Comparison of ENCODE assay signal across 10 mouse cellular contexts in the genomic region with DNA sequence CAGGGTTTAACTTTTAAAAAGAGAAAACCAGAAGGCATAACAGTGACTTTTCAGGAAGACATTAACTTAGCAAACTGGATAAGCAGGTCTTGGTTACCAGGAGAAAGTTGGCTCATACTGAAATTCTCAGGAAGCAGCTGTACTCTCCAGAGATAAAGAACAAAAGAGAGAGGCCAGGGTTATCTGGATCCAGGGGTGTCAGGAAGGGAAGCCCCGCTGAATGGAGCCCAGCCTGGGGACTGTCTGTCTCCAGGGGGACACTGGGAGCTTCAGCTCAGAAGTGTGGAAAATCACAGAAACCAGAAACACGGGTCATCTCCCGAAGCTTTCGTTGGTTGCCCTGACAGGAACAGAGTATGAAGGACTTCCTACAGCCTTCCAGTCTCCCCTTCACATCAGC. TPM values are rescaled to one million over a fixed set of nuclear protein-coding genes. Genes with fewer than 3 reads are reported as not detected.
DNase-seq lines count a peak whose midpoint lies in the region; ATAC-seq lines count a peak whose summit lies in the region.
"Had no signal": no experiment of that assay in that cellular context is flagged by ENCODE, and none has a peak within 500 bp of the region (broad histone marks: within the 10 kb centered on the region; RNA-seq: fewer than 3 reads in every experiment).

No protein-coding gene starts in this region.

- WGBS in liver, embryonic 15.5 days (ENCODE audit: insufficient replicate concordance), result 27% methylated on average over 4 of the region's 4 CpGs
- WGBS in limb, embryonic 15.5 days, result 54% methylated on average over 4 of the region's 4 CpGs
- WGBS in forebrain, embryonic 15.5 days, result 68% methylated on average over 4 of the region's 4 CpGs
- 71% methylated on average over 4 of the region's 4 CpGs for whole genome bisulfite sequencing in hindbrain, embryonic 14.5 days

- peaks cover 4% of the 10 kb centered on the region; the same call in 1 of the 2 replicates for H3K4me1 ChIP-seq in liver, embryonic 15.5 days (replicated peaks)
- H3K4me1 ChIP-seq in limb, embryonic 15.5 days, result peaks cover 13% of the 10 kb centered on the region
- peaks cover 3% of the 10 kb centered on the region; the same call in 1 of the 2 replicates for H3K4me1 ChIP-seq in forebrain, embryonic 15.5 days
- H3K4me1 ChIP-seq in hindbrain, embryonic 14.5 days (replicated peaks; ENCODE audit: control insufficient read depth, insufficient read depth, low read length), result no peaks in the 10 kb centered on the region

- H3K36me3 ChIP-seq in liver, embryonic 15.5 days (replicated peaks), result no peaks in the 10 kb centered on the region
- no peaks in the 10 kb centered on the region for H3K36me3 ChIP-seq in limb, embryonic 15.5 days
- H3K36me3 ChIP-seq in forebrain, embryonic 15.5 days, result no peaks in the 10 kb centered on the region
- no peaks in the 10 kb centered on the region for H3K36me3 ChIP-seq in hindbrain, embryonic 14.5 days (replicated peaks; ENCODE audit: control insufficient read depth, insufficient read depth)

- no peaks in the 10 kb centered on the region for H3K9me3 ChIP-seq in liver, embryonic 15.5 days (replicated peaks)
- H3K9me3 ChIP-seq in limb, embryonic 15.5 days, result no peaks in the 10 kb centered on the region
- H3K9me3 ChIP-seq in forebrain, embryonic 15.5 days, result no peaks in the 10 kb centered on the region
- H3K9me3 ChIP-seq in hindbrain, embryonic 14.5 days (ENCODE audit: control insufficient read depth, low read length), result no peaks in the 10 kb centered on the region

- no peak overlapping the region for H3K4me3 ChIP-seq in liver, embryonic 15.5 days (replicated peaks)
- H3K4me3 ChIP-seq in limb, embryonic 15.5 days, result no peak overlapping the region
- H3K4me3 ChIP-seq in forebrain, embryonic 15.5 days, result no peak overlapping the region
- no peak overlapping the region for H3K4me3 ChIP-seq in hindbrain, embryonic 14.5 days (replicated peaks; ENCODE audit: low read length)

- intact Hi-C loops in heart, postnatal 25 days (cut with DNase I), result loop anchor here (5.0 kb wide), 1 partner anchor 67 kb away; no protein-coding TSS in a partner anchor

- H3K27ac ChIP-seq in liver, embryonic 15.5 days (replicated peaks), result no peak overlapping the region
- peak overlapping the region; percentile 50 for H3K27ac ChIP-seq in limb, embryonic 15.5 days
- H3K27ac ChIP-seq in forebrain, embryonic 15.5 days (replicated peaks), result no peak overlapping the region
- H3K27ac ChIP-seq in hindbrain, embryonic 14.5 days, result no peak overlapping the region

- DNase-seq in liver, result no peak
- DNase-seq in heart, adult 8-10 months (ENCODE audit: low spot score), result peak; percentile 63
- peak; percentile 22 for DNase-seq in heart, postnatal 25 days (ENCODE audit: low spot score)
- DNase-seq in hindbrain, embryonic 14.5 days (ENCODE audit: low spot score), result no peak
- DNase-seq in cerebellum, postnatal 10 days, result no peak
- DNase-seq: cerebellum, adult 9-11 months; left cerebral cortex, postnatal 4 days had no signal

- H3K4me2 ChIP-seq in liver, embryonic 15.5 days, result no peak overlapping the region
- H3K4me2 ChIP-seq in limb, embryonic 15.5 days, result no peak overlapping the region
- no peak overlapping the region for H3K4me2 ChIP-seq in forebrain, embryonic 15.5 days (replicated peaks)
- no peak overlapping the region for H3K4me2 ChIP-seq in hindbrain, embryonic 14.5 days (replicated peaks)

- ATAC-seq in liver, embryonic 15.5 days (ENCODE audit: insufficient read depth), result peak; percentile 44
- ATAC-seq in limb, embryonic 15.5 days (ENCODE audit: insufficient number of reproducible peaks, low FRiP score, low TSS enrichment, low read depth), result no peak
- ATAC-seq in forebrain, embryonic 15.5 days (replicated peaks), result no peak
- no peak for ATAC-seq in hindbrain, embryonic 14.5 days (ENCODE audit: low FRiP score)

- no peaks in the 10 kb centered on the region for H3K27me3 ChIP-seq in liver, embryonic 15.5 days
- no peaks in the 10 kb centered on the region for H3K27me3 ChIP-seq in limb, embryonic 15.5 days
- no peaks in the 10 kb centered on the region for H3K27me3 ChIP-seq in forebrain, embryonic 15.5 days
- no peaks in the 10 kb centered on the region for H3K27me3 ChIP-seq in hindbrain, embryonic 14.5 days (ENCODE audit: control insufficient read depth, insufficient read depth, low read length)

- H3K9ac ChIP-seq in liver, embryonic 15.5 days, result no peak overlapping the region
- no peak overlapping the region for H3K9ac ChIP-seq in limb, embryonic 15.5 days
- no peak overlapping the region for H3K9ac ChIP-seq in forebrain, embryonic 15.5 days (replicated peaks)
- H3K9ac ChIP-seq in hindbrain, embryonic 14.5 days, result no peak overlapping the region

RNA-seq across cellular contexts. Expression of a gene that starts 22.2 kb away (rescaled TPM):
- polyA plus RNA-seq in liver, embryonic 15.5 days (2015; fragmentation: Nextera tagmentation; extraction: Ambion mirVana), result 18.7 and 18.8 TPM in 2 replicates
- total RNA-seq in heart, adult 8-10 months (2022), result 10 to 100 TPM; 36.4 to 46.9 (median 43.4) TPM
- 100 to 1,000 TPM; 107 to 122 TPM for total RNA-seq in heart, postnatal 25 days (2021)
- 835 and 854 TPM in 2 replicates for polyA plus RNA-seq in limb, embryonic 15.5 days (2015; fragmentation: Nextera tagmentation; extraction: Ambion mirVana)
- polyA plus RNA-seq in forebrain, embryonic 15.5 days (2015; fragmentation: Nextera tagmentation; extraction: Ambion mirVana), result 80.6 and 82.9 TPM in 2 replicates
- 111 and 126 TPM in 2 replicates for polyA plus RNA-seq in hindbrain, embryonic 14.5 days (2014; fragmentation: Nextera tagmentation; extraction: Ambion mirVana)

Comparison
In these comparisons a context has a peak if more than half of its experiments do, and no peak if none do; other contexts are left out.
1. DNase-seq: peak in heart, adult 8-10 months (single experiment) and heart, postnatal 25 days (single experiment); none in liver (single experiment), hindbrain, embryonic 14.5 days (single experiment) and cerebellum, postnatal 10 days (0 of 2).